Mouse (Mus musculus) liver, embryonic 16.5 days (tissue): ENCODE results near the gene Cd52. TPM values are rescaled to one million over a fixed set of nuclear protein-coding genes. Genes with fewer than 3 reads are reported as not detected.

Source experiments
- ATAC-seq: fragments of 200-750 bp; cut with Nextera tagmentation; 2 replicates; pipeline ENCODE4 v1.8.0; 2017; ENCODE audit warnings: low read depth, mild to moderate bottlenecking, moderate number of reproducible peaks, moderate library complexity
- H3K27ac ChIP-seq: fragments of 300-500 bp; sonication (generic); 2 replicates; pipeline ENCODE4 v1.5.1; 2014; ENCODE audit warnings: mild to moderate bottlenecking, low read length
- H3K27me3 ChIP-seq: fragments of 300-500 bp; sonication (generic); 2 replicates; pipeline ENCODE4 v1.6.1; 2014; ENCODE audit warnings: low read depth, low read length, mixed read lengths; ENCODE audit not compliant: control insufficient read depth, insufficient read depth
- H3K36me3 ChIP-seq: fragments of 300-500 bp; sonication (generic); 2 replicates; pipeline ENCODE4 v1.6.1; 2014; ENCODE audit warnings: mild to moderate bottlenecking; ENCODE audit not compliant: control insufficient read depth, insufficient read depth
- H3K4me1 ChIP-seq: fragments of 300-500 bp; sonication (generic); 2 replicates; pipeline ENCODE4 v1.6.1; 2014; ENCODE audit warnings: low read depth, low read length, mixed read lengths; ENCODE audit not compliant: control insufficient read depth
- H3K4me2 ChIP-seq: fragments of 300-500 bp; sonication (generic); 2 replicates; pipeline ENCODE4 v1.6.1; 2014; ENCODE audit warnings: low read depth, low read length, mixed read lengths
- H3K4me3 ChIP-seq: fragments of 300-500 bp; sonication (generic); 2 replicates; pipeline ENCODE4 v1.5.1; 2014; ENCODE audit warnings: low read depth, mild to moderate bottlenecking, low read length
- H3K9ac ChIP-seq: fragments of 300-500 bp; sonication (generic); 2 replicates; pipeline ENCODE4 v1.6.1; 2014; ENCODE audit warnings: low read depth, low read length
- H3K9me3 ChIP-seq: fragments of 300-500 bp; sonication (generic); replicated peaks from 2 replicates; pipeline ENCODE4 v1.6.1; 2016; ENCODE audit warnings: low read length; ENCODE audit not compliant: control insufficient read depth
- WGBS: fragments of 180-500 bp; shearing (Covaris S2); extraction: QIAGEN DNeasy Blood & Tissue Kit; methylation state at CpG from one replicate; pipeline ENCODE4 v1.1.7; 2014; ENCODE audit not compliant: insufficient replicate concordance; 5-methylcytosine and 5-hydroxymethylcytosine counted together
- polyA plus RNA-seq: library from polyadenylated mRNA; unstranded; fragments of >200 nt; fragmentation: Nextera tagmentation; extraction: Ambion mirVana; gene quantifications from 2 replicates; pipeline ENCODE4 v1.2.1, GENCODE M21; 2015

The Cd52 gene
- polyA plus RNA-seq, 1 experiment from 2014 or later, result 56.8 TPM

- H3K27me3 ChIP-seq, result no peaks in the 10 kb centered on the region
- ATAC-seq, result no peak
- no peak overlapping the region for H3K4me3 ChIP-seq
- no peak overlapping the region for H3K27ac ChIP-seq
- H3K4me2 ChIP-seq, result no peak overlapping the region
- H3K36me3 ChIP-seq, result no peaks in the 10 kb centered on the region
- no peaks in the 10 kb centered on the region for H3K9me3 ChIP-seq
- H3K9ac ChIP-seq, result no peak overlapping the region
- 70% methylated on average over 16 of the region's 16 CpGs for WGBS
- H3K4me1 ChIP-seq, result peaks cover 12% of the 10 kb centered on the region
Observed at GRCm38 (mm10) chr4:134115215-134116144, 20.6 kb upstream of the Cd52 start.

- H3K27me3 ChIP-seq, result no peaks in the 10 kb centered on the region
- 85% methylated on average over 4 of the region's 4 CpGs for WGBS
- H3K4me1 ChIP-seq, result peaks cover 17% of the 10 kb centered on the region
- no peaks in the 10 kb centered on the region for H3K36me3 ChIP-seq
- no peak overlapping the region for H3K4me2 ChIP-seq
- ATAC-seq, result no peak
- H3K27ac ChIP-seq, result no peak overlapping the region
- no peak overlapping the region for H3K9ac ChIP-seq
- H3K9me3 ChIP-seq, result no peaks in the 10 kb centered on the region
- H3K4me3 ChIP-seq, result no peak overlapping the region
Observed at GRCm38 (mm10) chr4:134114038-134114437, 19.2 kb upstream of the Cd52 start.

- no peak for ATAC-seq
- 46% methylated on average over 10 of the region's 10 CpGs for WGBS
- Histone ChIP-seq H3K36me3 (no peaks in the 10 kb centered on the region), H3K27me3 (no peaks in the 10 kb centered on the region), H3K9ac (no peak overlapping the region), H3K4me1 (peaks cover 17% of the 10 kb centered on the region), H3K4me3 (no peak overlapping the region), H3K9me3 (no peaks in the 10 kb centered on the region), H3K4me2 (no peak overlapping the region), H3K27ac (no peak overlapping the region)
Observed at GRCm38 (mm10) chr4:134113356-134113994, 18.6 kb upstream of the Cd52 start.

GRCm38 (mm10) chr4:134112403-134112802, 17.5 kb upstream of the Cd52 start:
- Histone ChIP-seq H3K4me2 (no peak overlapping the region), H3K4me3 (no peak overlapping the region), H3K27ac (no peak overlapping the region), H3K9ac (no peak overlapping the region), H3K9me3 (no peaks in the 10 kb centered on the region), H3K27me3 (no peaks in the 10 kb centered on the region), H3K4me1 (peaks cover 17% of the 10 kb centered on the region), H3K36me3 (no peaks in the 10 kb centered on the region)
- WGBS, result 58% methylated on average over 6 of the region's 6 CpGs
- no peak for ATAC-seq

- H3K4me1 ChIP-seq, result peaks cover 31% of the 10 kb centered on the region
Observed at GRCm38 (mm10) chr4:134110653-134111052, 15.8 kb upstream of the Cd52 start.

GRCm38 (mm10) chr4:134108196-134108595, 13.3 kb upstream of the Cd52 start:
- H3K4me1 ChIP-seq, result peaks cover 33% of the 10 kb centered on the region
- no peak overlapping the region for H3K4me3 ChIP-seq
- no peak overlapping the region for H3K4me2 ChIP-seq
- H3K9me3 ChIP-seq, result no peaks in the 10 kb centered on the region
- no peaks in the 10 kb centered on the region for H3K36me3 ChIP-seq
- H3K27ac ChIP-seq, result no peak overlapping the region
- H3K27me3 ChIP-seq, result no peaks in the 10 kb centered on the region
- WGBS, result 64% methylated on average over 5 of the region's 5 CpGs
- no peak for ATAC-seq
- no peak overlapping the region for H3K9ac ChIP-seq

More at GRCm38 (mm10) chr4:134110653-134111052, 15.8 kb upstream of the Cd52 start:
- no peak overlapping the region for H3K4me2 ChIP-seq
- WGBS, result 32% methylated on average over 3 of the region's 3 CpGs
- ATAC-seq, result no peak
- H3K27me3 ChIP-seq, result no peaks in the 10 kb centered on the region
- no peak overlapping the region for H3K4me3 ChIP-seq
- no peaks in the 10 kb centered on the region for H3K36me3 ChIP-seq
- H3K9me3 ChIP-seq, result no peaks in the 10 kb centered on the region
- 0 out of 2 replicates have a peak overlapping the region, but pooled peaks have one; percentile 11 for H3K27ac ChIP-seq
- H3K9ac ChIP-seq, result no peak overlapping the region

- 67% methylated on average over 7 of the region's 7 CpGs for WGBS
- peaks cover 37% of the 10 kb centered on the region for H3K4me1 ChIP-seq
- no peak for ATAC-seq
Observed at GRCm38 (mm10) chr4:134107730-134108129, 12.8 kb upstream of the Cd52 start.

GRCm38 (mm10) chr4:134106105-134106504, 11.2 kb upstream of the Cd52 start:
- Histone ChIP-seq H3K4me1 (peaks cover 30% of the 10 kb centered on the region), H3K4me2 (no peak overlapping the region; the same call in 1 of the 2 replicates), H3K9ac (no peak overlapping the region), H3K36me3 (no peaks in the 10 kb centered on the region), H3K27ac (peak overlapping the region; percentile 35), H3K9me3 (no peaks in the 10 kb centered on the region), H3K27me3 (no peaks in the 10 kb centered on the region), H3K4me3 (no peak overlapping the region)
- peak; percentile 27; the same call in 1 of the 2 replicates for ATAC-seq
- 14% methylated on average over 7 of the region's 7 CpGs for WGBS

More at GRCm38 (mm10) chr4:134107730-134108129, 12.8 kb upstream of the Cd52 start:
- H3K4me3 ChIP-seq, result no peak overlapping the region
- no peaks in the 10 kb centered on the region for H3K27me3 ChIP-seq
- no peak overlapping the region for H3K4me2 ChIP-seq
- no peaks in the 10 kb centered on the region for H3K36me3 ChIP-seq
- no peaks in the 10 kb centered on the region for H3K9me3 ChIP-seq
- no peak overlapping the region for H3K9ac ChIP-seq
- no peak overlapping the region for H3K27ac ChIP-seq

- Histone ChIP-seq H3K36me3 (no peaks in the 10 kb centered on the region), H3K27me3 (no peaks in the 10 kb centered on the region), H3K4me1 (peaks cover 21% of the 10 kb centered on the region), H3K27ac (peak overlapping the region; percentile 34), H3K4me3 (peak overlapping the region; percentile 87), H3K9me3 (no peaks in the 10 kb centered on the region), H3K4me2 (peak overlapping the region; percentile 72), H3K9ac (peak overlapping the region; percentile 66)
- 2% methylated on average over 21 of the region's 21 CpGs for WGBS
- peak; percentile 74 for ATAC-seq
Observed at GRCm38 (mm10) chr4:134102742-134103119, 7.8 kb upstream of the Cd52 start.
